Mouse (Mus musculus): ENCODE measurements around the gene Hnf1b. TPM values are rescaled to one million over a fixed set of nuclear protein-coding genes. Genes with fewer than 3 reads are reported as not detected.
A peak's percentile ranks its signal among the peaks of the same experiment; 100 is the strongest.

Gene Hnf1b
- total and polyA plus RNA-seq, 3 experiments, result 0.11 to 3.0 (median 0.42) TPM

DNA sequence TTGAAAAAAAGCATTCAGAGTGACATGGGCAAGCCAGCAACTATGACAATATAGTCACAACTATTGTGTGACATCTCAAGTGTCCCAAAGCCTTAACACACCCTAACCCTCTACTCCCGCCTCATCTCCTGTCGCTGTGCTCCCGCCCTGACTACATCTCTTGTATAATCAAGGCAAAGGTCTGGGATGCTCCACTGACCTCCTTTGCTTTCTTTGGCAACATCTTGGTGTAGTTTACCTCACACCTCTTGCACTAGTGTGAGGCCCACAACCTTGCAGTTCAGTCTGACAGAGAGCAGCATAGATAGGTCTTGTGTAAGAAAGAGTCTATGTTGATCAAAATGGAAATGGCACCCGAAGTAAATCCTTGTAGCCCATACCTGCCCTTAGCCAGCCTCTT, 47.3 kb upstream of the Hnf1b start:
- Histone ChIP-seq H3K27ac (ENCODE audit: insufficient read depth, low read depth) (no peak overlapping the region), H3K36me3 (replicated peaks in 1 of 2; ENCODE audit: control insufficient read depth in 1 of 2, insufficient read depth in 1 of 2, low read length in 1 of 2) (no peaks in the 10 kb centered on the region), H3K4me1 (ENCODE audit: control insufficient read depth in 1 of 2, insufficient read depth in 2 of 2) (peaks cover 0 to 4% of the 10 kb centered on the region in 2 experiments; a peak in 2 of 4 replicates), H3K9me3 (replicated peaks; ENCODE audit: low read length) (peaks cover 6% of the 10 kb centered on the region), H3K79me2 (replicated peaks; ENCODE audit: control insufficient read depth, extremely low read depth, insufficient read depth, poor library complexity, severe bottlenecking) (no peaks in the 10 kb centered on the region), H3K27me3 (replicated peaks) (no peaks in the 10 kb centered on the region), H3K4me2 (ENCODE audit: insufficient read depth, low read depth, poor library complexity, severe bottlenecking) (no peak overlapping the region), H3K9ac (ENCODE audit: insufficient read depth, low read depth) (no peak overlapping the region), H3K4me3 (replicated peaks in 1 of 3; ENCODE audit: low read depth in 2 of 3, low read length in 2 of 3, poor library complexity in 1 of 3) (no peak overlapping the region)
- DNase-seq (ENCODE audit: extremely low read depth), result no peak
- dilution Hi-C loops (cut with MboI; ENCODE audit: extremely low pct_ligation_motif_present, extremely low pct_unique_long_range_greater_than_20kb, low sequenced_read_pairs) (no loop called here), in situ Hi-C loops (cut with MboI; ENCODE audit: low pct_ligation_motif_present, low pct_unique_long_range_greater_than_20kb, low sequenced_read_pairs) (no loop called here)
- TF ChIP-seq PAX5 (IDR thresholded peaks at IDR 0.05; ENCODE audit: low read length) (no peak), KAT2A (IDR thresholded peaks at IDR 0.05; ENCODE audit: insufficient replicate concordance, low read length) (no peak), POLR2AphosphoS2 (IDR thresholded peaks at IDR 0.05; ENCODE audit: low read depth, low read length) (no peak), TBP (conservative IDR thresholded peaks at IDR 0.05; ENCODE audit: low read depth, low read length) (no peak), HCFC1 (IDR thresholded peaks at IDR 0.05; ENCODE audit: low read depth, low read length) (no peak), USF1 (IDR thresholded peaks at IDR 0.05; ENCODE audit: low read depth, low read length) (no peak)

DNA sequence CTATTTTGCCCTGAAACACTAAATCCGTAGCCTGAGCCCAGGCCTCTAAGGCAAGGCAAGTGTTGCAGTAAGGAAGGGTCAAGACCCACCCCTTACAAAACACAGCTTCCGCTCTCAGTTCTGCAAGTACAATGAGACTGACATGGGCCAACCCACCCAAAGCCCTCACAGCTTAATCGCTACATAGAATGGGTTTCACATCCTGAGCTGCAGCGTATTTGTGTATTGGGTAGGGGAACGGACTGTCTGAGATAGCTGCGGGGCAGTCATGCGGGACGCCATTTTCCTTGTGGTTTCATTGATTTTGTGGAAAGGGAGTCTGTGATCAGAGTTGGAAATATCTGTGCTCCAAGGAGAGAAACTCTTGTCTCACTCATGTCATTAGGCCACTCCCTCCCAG, 39.4 kb upstream of the Hnf1b start:
- Histone ChIP-seq H3K9me3 (replicated peaks; ENCODE audit: low read length) (peaks cover 6% of the 10 kb centered on the region), H3K4me2 (ENCODE audit: insufficient read depth, low read depth, poor library complexity, severe bottlenecking) (no peak overlapping the region), H3K27ac (ENCODE audit: insufficient read depth, low read depth) (no peak overlapping the region), H3K36me3 (replicated peaks in 1 of 2; ENCODE audit: control insufficient read depth in 1 of 2, insufficient read depth in 1 of 2, low read length in 1 of 2) (no peaks in the 10 kb centered on the region), H3K27me3 (replicated peaks) (no peaks in the 10 kb centered on the region), H3K9ac (ENCODE audit: insufficient read depth, low read depth) (no peak overlapping the region), H3K4me3 (replicated peaks in 1 of 3; ENCODE audit: low read depth in 2 of 3, low read length in 2 of 3, poor library complexity in 1 of 3) (no peak overlapping the region), H3K4me1 (ENCODE audit: control insufficient read depth in 1 of 2, insufficient read depth in 2 of 2) (peaks cover 4 to 18% of the 10 kb centered on the region in 2 experiments; a peak in 3 of 4 replicates), H3K79me2 (replicated peaks; ENCODE audit: control insufficient read depth, extremely low read depth, insufficient read depth, poor library complexity, severe bottlenecking) (no peaks in the 10 kb centered on the region)
- dilution Hi-C loops (cut with MboI; ENCODE audit: extremely low pct_ligation_motif_present, extremely low pct_unique_long_range_greater_than_20kb, low sequenced_read_pairs) (no loop called here), in situ Hi-C loops (cut with MboI; ENCODE audit: low pct_ligation_motif_present, low pct_unique_long_range_greater_than_20kb, low sequenced_read_pairs) (no loop called here)
- DNase-seq (ENCODE audit: extremely low read depth), result no peak
- 0 out of 2 replicates have a peak, but pooled peaks have one; percentile 21 for TF ChIP-seq TCF12 (IDR thresholded peaks at IDR 0.05; ENCODE audit: low read depth, low read length)
- TF ChIP-seq JUN (IDR thresholded peaks at IDR 0.05; ENCODE audit: insufficient read depth, low read depth, low read length), result no peak
- 0 out of 2 replicates have a peak, but pooled peaks have one; percentile 37 for TF ChIP-seq IRF4 (IDR thresholded peaks at IDR 0.05; ENCODE audit: low read depth, low read length)
- 0 out of 2 replicates have a peak, but pooled peaks have one; percentile 29 for TF ChIP-seq MXI1 (IDR thresholded peaks at IDR 0.05; ENCODE audit: low read depth, low read length)
- TF ChIP-seq EP300 (IDR thresholded peaks at IDR 0.05; ENCODE audit: low read length), result 0 out of 2 replicates have a peak, but pooled peaks have one; percentile 22
- TF ChIP-seq CHD2 (IDR thresholded peaks at IDR 0.05; ENCODE audit: low read length), result no peak
- TF ChIP-seq USF2 (conservative IDR thresholded peaks at IDR 0.05; ENCODE audit: low read depth, low read length), result no peak
- peak; percentile 25; the same call in 1 of the 2 replicates for TF ChIP-seq HCFC1 (IDR thresholded peaks at IDR 0.05; ENCODE audit: low read depth, low read length)

DNA sequence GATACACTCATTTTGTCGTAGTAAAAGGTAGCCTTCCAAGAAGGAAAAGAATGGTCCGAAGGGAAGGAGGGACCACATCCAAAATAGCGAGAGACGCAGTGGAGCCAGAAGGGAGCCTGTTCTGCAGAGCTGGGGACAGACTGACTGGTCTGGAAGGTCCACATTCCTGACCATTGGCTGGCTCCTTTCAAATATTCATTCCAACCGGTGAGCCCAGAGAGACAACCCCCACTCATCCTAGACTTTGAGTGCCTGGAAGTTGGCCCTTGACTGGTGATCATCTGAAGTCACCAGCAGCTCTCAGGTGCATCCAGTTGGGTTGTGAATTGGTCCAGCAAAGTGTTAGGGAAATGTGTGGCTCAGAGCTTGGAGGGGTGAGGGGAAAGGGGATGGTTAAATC, 34.7 kb upstream of the Hnf1b start:
- H3K4me3 ChIP-seq (replicated peaks in 1 of 3; ENCODE audit: low read depth in 2 of 3, low read length in 2 of 3, poor library complexity in 1 of 3), result no peak overlapping the region
- H3K27ac ChIP-seq (ENCODE audit: insufficient read depth, low read depth), result no peak overlapping the region
- dilution Hi-C loops (cut with MboI; ENCODE audit: extremely low pct_ligation_motif_present, extremely low pct_unique_long_range_greater_than_20kb, low sequenced_read_pairs), result no loop called here
- H3K4me2 ChIP-seq (ENCODE audit: insufficient read depth, low read depth, poor library complexity, severe bottlenecking), result no peak overlapping the region
- H3K9me3 ChIP-seq (replicated peaks; ENCODE audit: low read length), result no peaks in the 10 kb centered on the region
- no peak for DNase-seq (ENCODE audit: extremely low read depth)
- TF ChIP-seq MAZ (IDR thresholded peaks at IDR 0.05; ENCODE audit: low read depth, low read length), result no peak
- no peak for TF ChIP-seq ETS1 (conservative IDR thresholded peaks at IDR 0.05; ENCODE audit: low read depth, low read length)
- TF ChIP-seq MAFK (IDR thresholded peaks at IDR 0.05; ENCODE audit: insufficient replicate concordance, low read length), result no peak
- TF ChIP-seq NELFE (IDR thresholded peaks at IDR 0.05; ENCODE audit: low read depth, low read length), result 0 out of 2 replicates have a peak, but pooled peaks have one; percentile 2
- no peak for TF ChIP-seq ZC3H11A (IDR thresholded peaks at IDR 0.05; ENCODE audit: low read depth, low read length)
- no peaks in the 10 kb centered on the region for H3K79me2 ChIP-seq (replicated peaks; ENCODE audit: control insufficient read depth, extremely low read depth, insufficient read depth, poor library complexity, severe bottlenecking)
- H3K4me1 ChIP-seq (ENCODE audit: control insufficient read depth in 1 of 2, insufficient read depth in 2 of 2), result peaks cover 5 to 35% of the 10 kb centered on the region in 2 experiments; a peak in 2 of 4 replicates
- H3K9ac ChIP-seq (ENCODE audit: insufficient read depth, low read depth), result no peak overlapping the region
- peaks cover 14% of the 10 kb centered on the region for H3K27me3 ChIP-seq (replicated peaks)
- no peaks in the 10 kb centered on the region for H3K36me3 ChIP-seq (replicated peaks in 1 of 2; ENCODE audit: control insufficient read depth in 1 of 2, insufficient read depth in 1 of 2, low read length in 1 of 2)
- in situ Hi-C loops (cut with MboI; ENCODE audit: low pct_ligation_motif_present, low pct_unique_long_range_greater_than_20kb, low sequenced_read_pairs), result no loop called here
